Mouse (Mus musculus) thymus, adult 18-20 months (tissue): ENCODE data around the gene BC107364.
"Not testable (repeated sequence)": the region's sequence is repeated elsewhere in the genome, so short reads cannot be mapped to it uniquely, and the experiment has no call there.

Experiments
- DNase-seq, 2 experiments: peaks; one replicate each; pipeline ENCODE4 v3.0.0; 2022; ENCODE audit warnings: mixed read lengths in 2 of 2

BC107364 gene

GRCm38 (mm10) chr3:96485361-96485760 is 33.3 kb upstream of the BC107364 start:
- DNase-seq = no peak

DNA sequence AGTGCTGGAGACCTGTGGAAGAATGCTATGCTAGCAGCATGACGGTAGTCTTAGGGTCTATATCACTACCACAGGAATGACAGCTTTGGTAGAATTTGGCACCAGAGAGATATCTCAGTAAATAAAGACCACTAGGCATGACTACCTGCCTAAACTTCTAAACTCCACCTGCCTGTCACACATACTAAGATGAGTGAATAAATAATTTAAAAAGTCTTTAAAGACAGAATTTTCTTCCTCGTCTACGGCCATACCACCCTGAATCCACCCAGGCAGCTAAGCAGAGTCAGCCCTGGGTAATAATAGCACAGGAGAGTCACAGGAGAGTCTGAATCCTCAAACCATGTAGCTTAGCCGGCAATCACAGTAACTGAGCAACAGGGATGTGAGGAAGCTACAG is 32.8 kb upstream of the BC107364 start:
- no peak for DNase-seq

GRCm38 (mm10) chr3:96483946-96484345 is 31.8 kb upstream of the BC107364 start:
- no peak for DNase-seq

- not testable (repeated sequence) for DNase-seq
Measured at GRCm38 (mm10) chr3:96483044-96483443, 30.9 kb upstream of the BC107364 start.

- DNase-seq = no peak
Measured at GRCm38 (mm10) chr3:96482451-96482850, 30.3 kb upstream of the BC107364 start.

- no peak for DNase-seq
Measured at GRCm38 (mm10) chr3:96481856-96482255, 29.8 kb upstream of the BC107364 start.

GRCm38 (mm10) chr3:96480684-96481270 is 28.7 kb upstream of the BC107364 start:
- DNase-seq = no peak

- no peak for DNase-seq
Measured at GRCm38 (mm10) chr3:96479249-96479648, 27.1 kb upstream of the BC107364 start.

DNA sequence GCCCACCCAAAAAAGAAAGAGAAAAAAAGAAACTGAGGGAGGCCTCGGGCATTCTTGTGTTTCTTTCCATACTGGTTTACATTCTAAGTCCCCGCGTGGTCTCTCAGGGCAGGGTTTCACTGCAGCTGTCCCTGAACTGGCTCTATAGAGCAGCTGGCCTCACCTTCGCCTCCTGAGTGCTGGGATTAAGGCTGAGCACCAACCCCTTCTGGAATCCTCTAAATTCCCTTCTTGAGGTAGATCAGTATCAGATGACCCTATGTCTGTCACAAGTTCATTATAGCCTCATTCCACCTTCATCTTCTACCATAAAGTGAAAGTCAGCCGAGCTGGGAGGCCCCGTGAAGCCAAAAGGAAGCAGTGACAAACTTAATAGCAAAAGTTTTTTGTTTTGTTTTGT is 25.5 kb upstream of the BC107364 start:
- no peak for DNase-seq

DNA sequence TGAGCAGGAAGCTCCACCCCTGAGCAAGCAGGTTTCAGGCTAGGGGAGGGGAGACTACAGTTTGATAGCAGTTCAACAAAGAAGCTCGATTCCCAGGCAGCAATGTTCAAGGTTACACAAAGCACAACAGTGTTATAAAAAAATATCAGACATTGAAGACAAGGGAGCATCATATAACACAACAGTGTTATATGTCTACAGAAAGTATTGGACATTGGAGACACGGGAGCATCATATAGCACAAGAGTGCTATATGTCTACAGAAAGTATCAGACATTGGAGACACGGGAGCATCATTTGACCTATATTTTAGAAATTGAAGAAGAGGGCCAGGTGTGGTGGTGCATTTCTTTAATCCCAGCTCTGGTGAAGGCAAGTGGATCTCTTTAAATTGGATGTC is 25.0 kb upstream of the BC107364 start:
- DNase-seq = no peak

DNA sequence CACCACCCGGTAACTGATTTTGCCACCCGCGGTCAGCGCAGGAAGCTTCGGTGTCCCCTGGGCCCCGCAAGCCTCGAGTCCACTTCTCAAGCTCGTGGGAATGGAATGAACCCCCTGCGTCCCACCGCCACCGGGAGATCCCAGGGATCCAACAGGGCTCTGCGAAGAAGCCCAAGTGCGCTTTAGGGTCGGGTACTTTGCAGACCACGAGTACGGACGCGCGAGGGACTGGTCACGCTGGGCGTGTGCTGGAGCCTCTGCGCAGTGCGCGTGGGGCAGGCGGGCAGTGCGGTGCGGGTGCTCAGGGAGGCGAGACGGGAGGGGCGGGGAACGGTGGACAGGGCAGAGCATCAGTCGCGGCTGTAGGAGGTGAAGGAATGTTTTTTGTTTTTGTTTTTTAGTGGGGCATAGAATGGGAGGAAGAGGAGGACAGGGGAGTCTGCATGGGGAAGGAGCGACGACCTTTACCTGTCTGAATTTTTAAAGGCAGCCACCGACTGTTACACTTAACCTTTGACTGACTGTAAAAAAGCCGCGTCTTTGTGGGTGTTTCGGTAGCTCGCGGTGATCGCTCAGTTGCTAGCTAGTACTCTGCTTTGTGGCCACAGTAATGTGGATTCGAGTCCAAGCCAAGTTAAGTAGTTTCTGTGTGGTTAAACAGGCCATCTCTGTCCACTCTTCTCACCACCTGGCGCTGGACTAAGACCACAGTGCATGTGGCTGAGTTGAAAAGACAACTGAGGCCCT is 23.0 kb upstream of the BC107364 start:
- DNase-seq = no peak

GRCm38 (mm10) chr3:96473556-96473955 is 21.4 kb upstream of the BC107364 start:
- DNase-seq = not testable (repeated sequence)

DNA sequence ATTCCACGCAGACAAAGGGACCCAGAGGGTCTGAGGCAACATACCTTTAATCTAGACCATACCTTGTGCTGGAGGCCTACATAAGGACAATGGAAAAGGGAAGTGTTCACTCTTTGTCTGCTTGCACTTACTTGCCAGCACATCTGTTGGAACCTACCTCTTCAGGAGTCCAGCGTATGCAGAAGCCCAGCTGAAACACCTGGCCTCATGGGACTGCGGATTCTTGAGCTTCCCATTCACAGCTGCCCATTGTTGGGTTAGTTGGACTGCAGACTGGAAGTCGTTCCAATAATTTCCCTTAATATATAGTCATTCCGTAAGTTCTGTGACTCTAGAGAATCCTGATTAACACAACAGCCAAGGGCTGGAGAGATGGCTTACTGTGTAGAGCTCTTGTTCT is 20.0 kb upstream of the BC107364 start:
- DNase-seq = no peak

- no peak for DNase-seq
Measured at GRCm38 (mm10) chr3:96469626-96470025, 17.5 kb upstream of the BC107364 start.

GRCm38 (mm10) chr3:96468335-96468734 is 16.2 kb upstream of the BC107364 start:
- DNase-seq = not testable (repeated sequence)

DNA sequence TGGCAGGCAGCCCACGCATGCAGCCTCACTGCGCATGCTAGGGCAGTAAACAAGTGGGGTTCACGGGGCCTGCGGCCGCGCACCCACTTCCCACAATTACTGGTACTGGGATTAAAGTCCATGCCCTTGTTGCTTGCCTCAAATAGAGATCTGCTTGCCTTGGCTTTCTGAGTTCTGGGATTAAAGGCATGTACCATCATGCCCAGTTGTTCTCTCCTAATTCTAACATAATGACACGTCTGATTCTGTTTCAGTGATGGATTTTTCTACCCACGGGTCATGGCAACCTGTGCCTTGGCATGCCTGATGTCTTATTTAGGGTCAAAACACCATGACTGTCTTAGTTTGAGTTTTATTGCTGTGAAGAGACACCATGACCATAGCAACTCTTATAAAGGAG is 15.5 kb upstream of the BC107364 start:
- DNase-seq = no peak

DNA sequence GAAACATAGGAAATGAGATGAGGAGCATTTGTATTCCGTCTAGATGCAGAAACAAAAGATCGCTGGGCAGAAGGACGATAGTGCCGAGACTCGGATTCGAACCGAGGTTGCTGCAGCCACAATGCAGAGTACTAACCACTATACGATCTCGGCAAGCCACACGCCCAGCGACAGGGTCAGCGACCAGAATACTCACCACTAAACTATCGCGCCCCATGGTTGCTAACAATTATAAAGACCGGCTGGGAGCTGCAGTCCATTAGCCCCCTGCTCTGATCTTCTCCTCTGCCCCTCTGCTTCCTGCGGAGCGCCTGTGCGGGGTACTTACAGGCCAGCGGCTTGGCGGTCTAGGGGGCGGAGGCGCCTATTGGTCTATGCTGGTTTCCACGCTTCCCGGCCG is 11.8 kb upstream of the BC107364 start:
- DNase-seq = no peak

- DNase-seq = not testable (repeated sequence)
Measured at GRCm38 (mm10) chr3:96460568-96460870, 8.4 kb upstream of the BC107364 start.

DNA sequence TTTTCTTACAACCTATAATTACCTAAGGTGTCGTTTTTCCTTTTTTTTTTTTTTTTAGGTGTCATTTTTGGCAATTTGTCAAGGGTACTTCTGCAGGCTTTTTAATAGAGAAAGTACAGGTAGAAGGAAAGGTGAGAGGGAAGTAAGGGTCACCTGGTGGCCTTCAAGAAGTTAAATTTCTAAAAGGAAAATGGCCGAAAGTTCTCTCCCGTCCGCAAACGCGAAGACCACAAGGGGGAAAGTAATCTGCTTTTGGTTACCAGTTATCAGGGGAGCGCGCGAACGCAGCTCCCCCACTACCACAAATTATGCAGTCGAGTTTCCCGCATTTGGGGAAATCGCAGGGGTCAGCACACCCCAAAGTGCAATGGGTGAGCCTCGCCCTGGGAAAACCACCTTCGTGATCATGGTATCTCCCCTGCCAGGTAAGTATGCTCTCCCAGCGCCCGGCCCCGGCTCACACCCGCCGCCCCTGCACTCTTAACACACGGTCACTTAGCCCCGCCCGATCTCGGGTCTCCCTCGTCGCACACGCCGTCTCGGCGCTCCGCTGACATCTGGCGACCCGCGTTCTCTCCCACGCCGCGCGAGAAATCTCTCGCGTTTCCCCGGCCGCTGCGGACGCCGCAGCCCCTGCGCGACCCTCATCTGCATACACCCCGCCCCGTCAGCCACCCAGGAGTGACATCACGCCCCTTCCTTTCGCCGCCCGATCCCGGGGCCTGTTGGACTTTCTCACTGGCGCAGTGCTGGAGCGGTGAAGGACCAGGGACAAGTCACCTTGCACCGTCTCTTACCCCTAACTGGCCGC is 7.9 kb upstream of the BC107364 start:
- not testable (repeated sequence) for DNase-seq

DNA sequence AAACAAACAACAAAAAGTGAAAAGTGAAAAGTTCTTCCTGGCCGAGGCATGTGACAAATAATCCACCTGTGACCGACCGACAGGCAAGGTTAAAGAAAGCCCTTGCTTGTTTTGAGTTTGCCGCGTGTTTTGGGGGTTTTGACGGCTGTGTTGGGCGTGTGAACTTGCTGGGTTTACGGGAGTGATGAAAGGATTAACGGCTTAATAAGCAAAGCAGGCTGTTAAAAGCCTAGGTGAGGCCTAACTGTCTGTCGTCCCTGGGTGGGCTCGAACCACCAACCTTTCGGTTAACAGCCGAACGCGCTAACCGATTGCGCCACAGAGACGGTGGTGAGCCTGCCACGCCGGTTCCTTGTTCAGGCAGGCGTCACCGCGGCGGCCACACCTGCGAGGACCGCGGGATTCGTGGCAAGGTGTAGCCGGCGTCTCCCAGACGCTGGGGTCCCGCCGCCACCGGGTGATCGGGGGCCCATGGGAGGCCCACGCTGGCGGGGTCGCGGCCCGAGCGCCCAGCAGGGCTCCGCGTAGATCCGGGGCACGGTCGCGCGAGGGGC is 6.9 kb upstream of the BC107364 start:
- not testable (repeated sequence) for DNase-seq

DNA sequence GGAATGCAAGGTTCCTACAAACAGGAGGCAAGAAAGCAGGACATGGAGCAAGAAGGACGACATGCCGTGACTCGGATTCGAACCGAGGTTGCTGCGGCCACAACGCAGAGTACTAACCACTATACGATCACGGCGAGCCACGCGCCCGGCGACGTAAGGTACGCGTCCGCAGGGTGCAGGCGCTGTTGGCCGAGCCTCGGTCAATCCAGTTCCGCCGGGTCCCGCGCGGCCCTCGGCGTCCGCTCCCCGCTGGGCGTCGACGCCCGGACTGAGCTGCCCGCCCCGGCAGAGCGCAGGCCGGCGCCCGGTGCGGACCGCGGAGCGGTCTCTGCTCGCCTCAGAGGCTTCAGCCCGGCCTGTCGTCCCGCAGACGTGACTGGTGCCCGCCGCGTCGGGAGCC is 5.9 kb upstream of the BC107364 start:
- not testable (repeated sequence) for DNase-seq

DNA sequence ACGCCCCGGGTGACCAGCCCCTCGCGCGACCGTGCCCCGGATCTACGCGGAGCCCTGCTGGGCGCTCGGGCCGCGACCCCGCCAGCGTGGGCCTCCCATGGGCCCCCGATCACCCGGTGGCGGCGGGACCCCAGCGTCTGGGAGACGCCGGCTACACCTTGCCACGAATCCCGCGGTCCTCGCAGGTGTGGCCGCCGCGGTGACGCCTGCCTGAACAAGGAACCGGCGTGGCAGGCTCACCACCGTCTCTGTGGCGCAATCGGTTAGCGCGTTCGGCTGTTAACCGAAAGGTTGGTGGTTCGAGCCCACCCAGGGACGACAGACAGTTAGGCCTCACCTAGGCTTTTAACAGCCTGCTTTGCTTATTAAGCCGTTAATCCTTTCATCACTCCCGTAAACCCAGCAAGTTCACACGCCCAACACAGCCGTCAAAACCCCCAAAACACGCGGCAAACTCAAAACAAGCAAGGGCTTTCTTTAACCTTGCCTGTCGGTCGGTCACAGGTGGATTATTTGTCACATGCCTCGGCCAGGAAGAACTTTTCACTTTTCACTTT is 847 bp downstream of the BC107364 start:
- not testable (repeated sequence) for DNase-seq

GRCm38 (mm10) chr3:96450586-96450896 is 1.6 kb downstream of the BC107364 start:
- not testable (repeated sequence) for DNase-seq
